Mouse (Mus musculus) megakaryocyte, embryonic 14.5 days (primary cell): ENCODE measurements around the gene Lta.

Experiments used
- FLI1 ChIP-seq: IDR thresholded peaks from 2 replicates; pipeline ENCODE4 v1.6.1; 2012; ENCODE audit warnings: low read length, inconsistent platforms, mixed read lengths
- GATA1 ChIP-seq: IDR thresholded peaks from 3 replicates; pipeline ENCODE4 v1.6.1; 2012; ENCODE audit warnings: mixed read lengths, low read length, inconsistent platforms, borderline replicate concordance

DNA sequence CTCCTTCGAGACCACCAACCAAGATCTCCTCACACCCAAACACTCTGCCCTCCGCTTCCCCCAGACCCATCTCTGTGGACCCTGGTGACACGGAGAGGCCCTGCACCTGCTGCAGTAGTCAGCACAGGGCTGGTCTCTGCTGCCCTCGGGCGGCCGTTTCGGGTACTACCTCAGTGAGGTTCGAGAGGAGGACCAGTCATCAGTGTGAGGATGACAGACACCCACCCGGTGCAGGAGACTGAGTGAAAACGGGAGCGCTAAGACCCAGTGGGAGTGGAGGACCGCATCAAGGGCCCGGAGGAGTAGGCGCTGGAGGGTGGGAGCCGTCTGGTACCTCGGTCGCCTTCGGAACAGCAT lies 31.2 kb upstream of the Lta start:
- TF ChIP-seq GATA1 (no peak), FLI1 (no peak)
